Mouse (Mus musculus): ENCODE results near the gene Itk. TPM values are rescaled to one million over a fixed set of nuclear protein-coding genes. Genes with fewer than 3 reads are reported as not detected.
"Not testable (repeated sequence)": the region's sequence is repeated elsewhere in the genome, so short reads cannot be mapped to it uniquely, and the experiment has no call there.

Gene Itk
- under 1 TPM; 0.17 to 0.82 (median 0.57) TPM for total RNA-seq (2022)

- no peak for DNase-seq (ENCODE audit: low spot score in 2 of 2)
These were observed at the start of gene Itk for GRCm38 (mm10) chr11:46389336-46390117. TSS of gene Itk (minus strand) at chr11:46389515.

GRCm38 (mm10) chr11:46437459-46438000 lies 48.2 kb upstream of the Itk start:
- no peak for DNase-seq (ENCODE audit: low spot score in 2 of 2)

GRCm38 (mm10) chr11:46436760-46437458 lies 47.6 kb upstream of the Itk start, which contains the start of gene Med7:
TSS of gene Med7 (plus strand) at chr11:46436925.
- peak; percentile 95 to 96 for DNase-seq (ENCODE audit: low spot score in 2 of 2)

- no peak for DNase-seq (ENCODE audit: low spot score in 2 of 2)
These were observed 46.0 kb upstream of the Itk start for GRCm38 (mm10) chr11:46435363-46435762.

- peak; percentile 83 to 88 for DNase-seq (ENCODE audit: low spot score in 2 of 2)
These were observed 41.8 kb upstream of the Itk start for GRCm38 (mm10) chr11:46431129-46431528.

- no peak for DNase-seq (ENCODE audit: low spot score in 2 of 2)
These were observed 40.8 kb upstream of the Itk start for GRCm38 (mm10) chr11:46430123-46430522.

GRCm38 (mm10) chr11:46428131-46428530 lies 38.8 kb upstream of the Itk start:
- DNase-seq (ENCODE audit: low spot score in 2 of 2), result not testable (repeated sequence)

- no peak for DNase-seq (ENCODE audit: low spot score in 2 of 2)
These were observed 32.0 kb upstream of the Itk start for GRCm38 (mm10) chr11:46421086-46421888.

- no peak for DNase-seq (ENCODE audit: low spot score in 2 of 2)
These were observed 29.5 kb upstream of the Itk start for GRCm38 (mm10) chr11:46418860-46419259.

GRCm38 (mm10) chr11:46418438-46418837 lies 29.1 kb upstream of the Itk start:
- DNase-seq (ENCODE audit: low spot score in 2 of 2), result no peak

GRCm38 (mm10) chr11:46410018-46410563 lies 20.8 kb upstream of the Itk start:
- no peak for DNase-seq (ENCODE audit: low spot score in 2 of 2)

GRCm38 (mm10) chr11:46406721-46407120 lies 17.4 kb upstream of the Itk start:
- no peak for DNase-seq (ENCODE audit: low spot score in 2 of 2)

GRCm38 (mm10) chr11:46404986-46405385 lies 15.7 kb upstream of the Itk start:
- no peak for DNase-seq (ENCODE audit: low spot score in 2 of 2)

GRCm38 (mm10) chr11:46401555-46401954 lies 12.2 kb upstream of the Itk start:
- no peak for DNase-seq (ENCODE audit: low spot score in 2 of 2)

GRCm38 (mm10) chr11:46398933-46399383 lies 9.6 kb upstream of the Itk start:
- no peak for DNase-seq (ENCODE audit: low spot score in 2 of 2)

GRCm38 (mm10) chr11:46398473-46398872 lies 9.2 kb upstream of the Itk start:
- no peak for DNase-seq (ENCODE audit: low spot score in 2 of 2)

GRCm38 (mm10) chr11:46397900-46398299 lies 8.6 kb upstream of the Itk start:
- no peak for DNase-seq (ENCODE audit: low spot score in 2 of 2)

- no peak for DNase-seq (ENCODE audit: low spot score in 2 of 2)
These were observed 7.5 kb upstream of the Itk start for GRCm38 (mm10) chr11:46396860-46397179.

GRCm38 (mm10) chr11:46396167-46396859 lies 7.0 kb upstream of the Itk start, which contains the start of gene Fam71b:
TSS of gene Fam71b (plus strand) at chr11:46396559.
- DNase-seq (ENCODE audit: low spot score in 2 of 2), result no peak

- DNase-seq (ENCODE audit: low spot score in 2 of 2), result no peak
These were observed 6.4 kb upstream of the Itk start for GRCm38 (mm10) chr11:46395698-46396097.

- DNase-seq (ENCODE audit: low spot score in 2 of 2), result no peak
These were observed 5.8 kb upstream of the Itk start for GRCm38 (mm10) chr11:46395088-46395487.
